Mouse (Mus musculus): ENCODE measurements around the gene Rogdi. TPM values are rescaled to one million over a fixed set of nuclear protein-coding genes. Genes with fewer than 3 reads are reported as not detected.
A peak's percentile ranks its signal among the peaks of the same experiment; 100 is the strongest.

The Rogdi gene
- polyA plus RNA-seq, 1 experiment from 2014 or later, result 74.1 TPM

DNA sequence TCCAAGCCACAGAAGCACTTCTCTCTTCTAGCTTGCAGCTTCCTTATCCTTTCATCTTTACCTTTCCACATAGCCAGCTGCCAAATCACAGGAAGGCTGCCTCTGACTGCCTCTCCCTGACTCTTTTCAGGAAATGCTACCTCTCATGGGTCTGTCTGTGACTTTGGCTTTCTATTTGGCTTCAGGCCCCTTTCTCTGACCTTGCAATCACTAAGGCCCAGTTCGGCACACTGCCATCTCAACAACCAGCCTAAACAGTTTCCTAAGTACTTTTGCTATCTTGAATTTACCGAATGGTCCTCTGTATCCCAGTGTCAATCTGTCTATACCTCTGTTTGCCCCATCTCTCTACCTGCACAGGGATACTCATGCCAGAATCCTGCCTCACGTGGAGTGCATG is 22.2 kb upstream of the Rogdi start:
- Histone ChIP-seq H3K36me3 (ENCODE audit: control insufficient read depth, insufficient read depth, low read length) (peaks cover 45% of the 10 kb centered on the region), H3K27me3 (ENCODE audit: control insufficient read depth, insufficient read depth, low read length) (no peaks in the 10 kb centered on the region)
- 99% methylated on average over 3 of the region's 3 CpGs for WGBS

DNA sequence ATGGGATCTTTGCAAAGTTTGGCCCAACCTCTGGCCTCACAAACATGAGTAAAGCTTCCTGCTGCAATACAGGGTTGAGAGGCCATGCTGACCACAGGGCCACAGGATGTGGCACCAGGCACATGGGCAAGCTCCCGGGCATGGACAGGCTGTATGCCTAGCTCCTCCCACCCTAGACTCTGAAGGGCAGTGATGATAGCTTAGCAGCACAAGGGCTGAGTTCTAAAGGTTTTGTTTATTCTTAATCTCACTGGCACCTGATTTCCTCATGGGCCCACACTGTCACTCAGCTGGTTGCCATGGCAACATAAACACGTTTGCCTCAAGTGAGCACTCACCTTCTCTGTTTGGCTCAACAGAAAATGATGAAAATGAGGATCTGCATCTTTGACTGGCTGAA is 16.5 kb upstream of the Rogdi start:
- H3K4me3 ChIP-seq (ENCODE audit: low read depth, low read length), result no peak overlapping the region
- no peaks in the 10 kb centered on the region for H3K9me3 ChIP-seq (ENCODE audit: control insufficient read depth, low read length)
- ATAC-seq (replicated peaks; ENCODE audit: low FRiP score) (no peak), DNase-seq (ENCODE audit: low spot score) (no peak)
- H3K36me3 ChIP-seq (ENCODE audit: control insufficient read depth, insufficient read depth, low read length), result peaks cover 43% of the 10 kb centered on the region
- no peaks in the 10 kb centered on the region for H3K27me3 ChIP-seq (ENCODE audit: control insufficient read depth, insufficient read depth, low read length)
- H3K4me2 ChIP-seq (ENCODE audit: low read depth, low read length, severe bottlenecking), result no peak overlapping the region
- no peak overlapping the region for H3K9ac ChIP-seq (ENCODE audit: low read length)
- no peak overlapping the region for H3K27ac ChIP-seq (ENCODE audit: low read depth, low read length)
- no peaks in the 10 kb centered on the region for H3K4me1 ChIP-seq (replicated peaks; ENCODE audit: control insufficient read depth, insufficient read depth, low read length)
- 77% methylated on average over 2 of the region's 2 CpGs for WGBS

More for the DNA sequence above, 22.2 kb upstream of the Rogdi start:
- no peaks in the 10 kb centered on the region for H3K4me1 ChIP-seq (replicated peaks; ENCODE audit: control insufficient read depth, insufficient read depth, low read length)
- DNase-seq (ENCODE audit: low spot score) (no peak), ATAC-seq (replicated peaks; ENCODE audit: low FRiP score) (no peak)
- H3K4me3 ChIP-seq (ENCODE audit: low read depth, low read length), result no peak overlapping the region
- H3K27ac ChIP-seq (ENCODE audit: low read depth, low read length), result no peak overlapping the region
- no peak overlapping the region for H3K4me2 ChIP-seq (ENCODE audit: low read depth, low read length, severe bottlenecking)
- H3K9ac ChIP-seq (ENCODE audit: low read length), result no peak overlapping the region
- no peaks in the 10 kb centered on the region for H3K9me3 ChIP-seq (ENCODE audit: control insufficient read depth, low read length)

DNA sequence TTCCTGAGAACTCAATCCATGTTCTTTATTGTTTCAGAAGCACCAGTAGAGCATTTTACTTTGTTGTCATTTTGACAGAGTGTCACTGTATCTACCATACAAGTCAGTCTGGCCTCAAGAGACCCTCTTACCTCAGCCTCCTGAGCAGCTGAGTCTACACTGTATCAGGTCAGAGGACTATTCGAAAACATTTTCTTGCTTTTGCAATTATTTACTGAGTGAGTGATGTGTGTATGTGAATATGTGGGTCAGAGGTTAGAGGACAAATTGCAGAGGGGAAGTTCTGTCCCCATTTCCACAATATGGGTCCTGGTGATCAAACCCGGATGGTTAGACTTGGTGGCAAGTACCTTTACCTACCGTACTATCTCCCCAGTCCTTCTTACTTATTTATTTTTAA is 10.7 kb upstream of the Rogdi start:
- no peaks in the 10 kb centered on the region for H3K9me3 ChIP-seq (ENCODE audit: control insufficient read depth, low read length)
- DNase-seq (ENCODE audit: low spot score) (no peak), ATAC-seq (replicated peaks; ENCODE audit: low FRiP score) (no peak)
- H3K27me3 ChIP-seq (ENCODE audit: control insufficient read depth, insufficient read depth, low read length), result no peaks in the 10 kb centered on the region
- no peaks in the 10 kb centered on the region for H3K4me1 ChIP-seq (replicated peaks; ENCODE audit: control insufficient read depth, insufficient read depth, low read length)
- WGBS, result 95% methylated on average over 3 of the region's 3 CpGs
- H3K27ac ChIP-seq (ENCODE audit: low read depth, low read length), result no peak overlapping the region
- H3K36me3 ChIP-seq (ENCODE audit: control insufficient read depth, insufficient read depth, low read length), result peaks cover 28% of the 10 kb centered on the region
- no peak overlapping the region for H3K4me3 ChIP-seq (ENCODE audit: low read depth, low read length)
- no peak overlapping the region for H3K4me2 ChIP-seq (ENCODE audit: low read depth, low read length, severe bottlenecking)
- no peak overlapping the region for H3K9ac ChIP-seq (ENCODE audit: low read length)

DNA sequence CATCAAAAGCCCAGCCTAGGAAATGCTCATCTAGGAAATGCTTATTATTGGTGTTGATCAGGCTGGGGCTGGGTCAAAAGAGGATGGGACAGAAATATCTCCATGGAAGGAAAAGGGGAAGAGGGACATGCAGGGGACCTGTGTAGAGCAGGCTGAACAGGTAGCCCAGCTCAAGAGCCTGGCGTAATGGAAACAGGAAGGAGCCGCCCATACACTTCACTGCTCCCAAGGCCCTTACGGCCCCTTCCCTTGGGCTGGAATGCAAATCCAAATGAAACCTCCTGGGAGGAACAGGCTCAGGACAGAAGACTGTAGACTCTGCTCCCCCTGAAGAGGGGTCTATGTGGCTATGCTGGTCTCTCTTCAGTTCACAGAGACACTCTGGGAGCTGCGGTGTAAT is 1.2 kb upstream of the Rogdi start:
- Histone ChIP-seq H3K36me3 (ENCODE audit: control insufficient read depth, insufficient read depth, low read length) (peaks cover 13% of the 10 kb centered on the region), H3K9me3 (ENCODE audit: control insufficient read depth, low read length) (no peaks in the 10 kb centered on the region), H3K4me1 (replicated peaks; ENCODE audit: control insufficient read depth, insufficient read depth, low read length) (peaks cover 5% of the 10 kb centered on the region; the same call in 1 of the 2 replicates), H3K27ac (ENCODE audit: low read depth, low read length) (no peak overlapping the region), H3K4me2 (ENCODE audit: low read depth, low read length, severe bottlenecking) (no peak overlapping the region), H3K27me3 (ENCODE audit: control insufficient read depth, insufficient read depth, low read length) (no peaks in the 10 kb centered on the region), H3K4me3 (ENCODE audit: low read depth, low read length) (no peak overlapping the region), H3K9ac (ENCODE audit: low read length) (no peak overlapping the region)
- no peak for ATAC-seq (replicated peaks; ENCODE audit: low FRiP score)
- DNase-seq (ENCODE audit: low spot score), result no peak
- 96% methylated on average over 4 of the region's 4 CpGs for WGBS

DNA sequence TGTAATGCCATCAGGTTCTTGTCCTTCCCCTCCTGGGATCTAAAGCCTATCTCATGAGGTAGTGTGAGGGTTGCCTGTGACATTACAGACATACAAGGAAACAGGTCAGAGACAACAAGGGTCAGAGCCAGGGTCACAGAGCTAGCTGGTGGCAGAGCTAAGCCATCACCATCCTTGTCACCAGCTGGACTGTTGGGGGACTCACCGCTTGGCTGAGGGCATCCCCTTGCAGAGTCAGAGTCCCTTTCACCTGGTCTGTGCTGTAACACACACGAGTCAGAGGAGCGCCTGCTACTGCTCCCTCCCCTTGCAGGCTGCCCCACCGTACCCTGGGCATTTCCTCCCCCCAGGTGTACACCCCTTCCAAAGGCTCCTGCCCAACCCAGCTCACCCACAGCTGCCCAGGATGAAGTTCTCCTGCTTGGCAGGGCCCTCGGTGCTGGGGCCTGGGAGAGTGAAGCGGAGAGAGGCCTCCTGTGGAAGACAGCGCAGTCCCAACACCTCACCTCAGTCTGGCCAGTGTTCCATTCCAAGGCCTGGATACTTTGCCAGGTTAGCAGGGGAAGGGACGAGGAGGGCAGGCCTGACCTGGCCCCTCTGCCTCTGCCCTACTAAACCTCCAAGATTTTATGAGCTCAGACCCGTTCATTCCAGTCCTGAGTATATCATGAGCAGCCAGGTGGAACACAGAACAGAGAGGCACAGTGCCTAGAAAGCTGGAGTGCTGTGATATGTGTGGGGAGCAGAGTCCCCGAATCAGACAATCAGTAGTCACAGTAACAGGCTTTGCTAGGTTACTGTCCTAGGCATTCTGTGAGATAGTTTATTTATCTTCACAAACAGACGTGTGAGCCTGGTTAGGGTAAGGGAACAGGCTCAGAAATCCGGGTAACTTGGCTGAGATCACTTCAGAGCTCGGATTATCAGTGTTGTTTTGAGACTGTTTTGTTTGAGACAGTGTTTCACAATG is 1.0 kb downstream of the Rogdi start:
- ATAC-seq (replicated peaks; ENCODE audit: low FRiP score), result no peak
- Histone ChIP-seq H3K4me1 (replicated peaks; ENCODE audit: control insufficient read depth, insufficient read depth, low read length) (peaks cover 5% of the 10 kb centered on the region; the same call in 1 of the 2 replicates), H3K4me3 (ENCODE audit: low read depth, low read length) (peak overlapping the region; percentile 57), H3K27me3 (ENCODE audit: control insufficient read depth, insufficient read depth, low read length) (no peaks in the 10 kb centered on the region), H3K27ac (ENCODE audit: low read depth, low read length) (no peak overlapping the region), H3K9ac (ENCODE audit: low read length) (peak overlapping the region; percentile 63), H3K36me3 (ENCODE audit: control insufficient read depth, insufficient read depth, low read length) (peaks cover under 1% of the 10 kb centered on the region; the same call in 1 of the 2 replicates), H3K4me2 (ENCODE audit: low read depth, low read length, severe bottlenecking) (peak overlapping the region; percentile 89), H3K9me3 (ENCODE audit: control insufficient read depth, low read length) (no peaks in the 10 kb centered on the region)
- no peak for DNase-seq (ENCODE audit: low spot score)
- 57% methylated on average over 13 of the region's 13 CpGs for WGBS

DNA sequence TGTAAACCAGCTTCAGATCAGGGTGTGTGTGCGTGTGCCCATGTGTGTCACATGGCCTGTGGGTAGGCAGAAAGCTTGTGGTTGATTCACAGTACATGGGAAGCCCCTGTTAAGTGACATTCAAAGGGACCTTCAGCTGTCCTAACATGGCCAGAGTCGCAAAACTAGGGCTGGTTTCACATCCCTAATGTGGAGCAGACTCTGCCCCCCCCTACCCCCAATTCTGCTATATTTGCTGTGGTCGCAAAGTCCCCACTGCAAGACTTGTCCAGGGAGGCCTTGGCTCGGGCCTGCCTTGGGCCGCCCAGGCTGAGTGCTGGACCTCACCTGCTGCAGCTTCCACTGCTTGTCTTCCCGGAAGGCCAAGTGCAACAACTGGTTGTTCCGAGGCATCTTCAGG is 2.1 kb downstream of the Rogdi start:
- no peak for ATAC-seq (replicated peaks; ENCODE audit: low FRiP score)
- H3K27ac ChIP-seq (ENCODE audit: low read depth, low read length), result no peak overlapping the region
- H3K4me2 ChIP-seq (ENCODE audit: low read depth, low read length, severe bottlenecking), result no peak overlapping the region
- 94% methylated on average over 7 of the region's 7 CpGs for WGBS
- H3K4me1 ChIP-seq (replicated peaks; ENCODE audit: control insufficient read depth, insufficient read depth, low read length), result peaks cover 5% of the 10 kb centered on the region; the same call in 1 of the 2 replicates
- H3K4me3 ChIP-seq (ENCODE audit: low read depth, low read length), result no peak overlapping the region
- H3K9ac ChIP-seq (ENCODE audit: low read length), result no peak overlapping the region
- H3K36me3 ChIP-seq (ENCODE audit: control insufficient read depth, insufficient read depth, low read length), result no peaks in the 10 kb centered on the region; the same call in 1 of the 2 replicates
- no peaks in the 10 kb centered on the region for H3K9me3 ChIP-seq (ENCODE audit: control insufficient read depth, low read length)
- DNase-seq (ENCODE audit: low spot score), result no peak
- H3K27me3 ChIP-seq (ENCODE audit: control insufficient read depth, insufficient read depth, low read length), result no peaks in the 10 kb centered on the region

DNA sequence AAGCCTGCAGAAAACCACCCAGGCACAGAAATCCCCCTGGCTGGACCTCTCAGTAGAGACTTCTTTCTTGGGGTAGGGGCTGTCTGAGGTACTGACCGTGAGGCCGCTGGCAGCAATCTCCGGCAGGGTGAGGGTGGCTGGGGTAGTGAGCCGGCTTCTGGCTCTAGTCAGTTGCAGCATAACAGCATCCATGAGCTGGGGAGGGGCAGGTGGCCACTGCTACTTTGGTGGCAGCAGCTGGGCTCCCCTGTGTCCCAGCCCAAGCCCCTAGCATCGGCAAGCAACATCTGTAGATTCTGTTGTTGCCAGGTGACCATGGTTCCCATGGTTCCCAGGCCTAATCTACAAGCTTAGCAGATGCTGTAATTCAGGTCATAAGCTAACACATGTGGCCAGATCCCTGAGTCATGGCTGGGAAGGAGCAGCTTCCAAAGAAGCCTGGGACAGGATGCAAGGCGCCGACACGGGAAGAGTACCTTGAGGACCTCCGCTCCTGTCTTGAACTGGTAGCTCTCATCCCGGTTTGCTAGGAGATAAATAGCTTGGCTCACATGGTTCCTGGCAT is 2.9 kb downstream of the Rogdi start:
- no peak overlapping the region for H3K27ac ChIP-seq (ENCODE audit: low read depth, low read length)
- DNase-seq (ENCODE audit: low spot score) (no peak), ATAC-seq (replicated peaks; ENCODE audit: low FRiP score) (no peak)
- H3K4me1 ChIP-seq (replicated peaks; ENCODE audit: control insufficient read depth, insufficient read depth, low read length), result peaks cover 5% of the 10 kb centered on the region; the same call in 1 of the 2 replicates
- H3K4me3 ChIP-seq (ENCODE audit: low read depth, low read length), result no peak overlapping the region
- H3K36me3 ChIP-seq (ENCODE audit: control insufficient read depth, insufficient read depth, low read length), result no peaks in the 10 kb centered on the region; the same call in 1 of the 2 replicates
- H3K27me3 ChIP-seq (ENCODE audit: control insufficient read depth, insufficient read depth, low read length), result no peaks in the 10 kb centered on the region
- no peak overlapping the region for H3K4me2 ChIP-seq (ENCODE audit: low read depth, low read length, severe bottlenecking)
- no peaks in the 10 kb centered on the region for H3K9me3 ChIP-seq (ENCODE audit: control insufficient read depth, low read length)
- no peak overlapping the region for H3K9ac ChIP-seq (ENCODE audit: low read length)
- WGBS, result 91% methylated on average over 10 of the region's 10 CpGs

DNA sequence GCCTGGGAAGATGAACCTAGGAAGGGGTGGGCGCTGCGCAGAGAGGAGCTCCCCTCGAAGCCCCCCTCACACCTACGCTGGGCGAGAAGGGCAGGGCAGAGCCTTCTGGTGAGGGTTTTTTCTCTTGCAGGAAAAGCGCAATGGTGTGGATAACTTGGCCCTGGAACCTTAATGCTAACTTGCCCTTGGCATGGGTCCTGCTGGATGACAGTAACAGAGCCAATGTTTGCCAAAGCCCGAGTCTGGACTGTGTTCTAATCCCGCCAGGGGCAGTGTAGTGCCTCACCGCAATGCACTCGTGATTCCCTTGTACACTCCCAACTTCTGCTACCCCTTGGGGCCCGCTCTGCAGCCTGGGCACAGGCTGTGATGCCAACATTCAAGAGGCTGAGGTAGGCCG is 5.3 kb downstream of the Rogdi start:
- no peak for DNase-seq (ENCODE audit: low spot score)
- Histone ChIP-seq H3K36me3 (ENCODE audit: control insufficient read depth, insufficient read depth, low read length) (no peaks in the 10 kb centered on the region), H3K4me2 (ENCODE audit: low read depth, low read length, severe bottlenecking) (no peak overlapping the region), H3K4me1 (replicated peaks; ENCODE audit: control insufficient read depth, insufficient read depth, low read length) (peaks cover 5% of the 10 kb centered on the region; the same call in 1 of the 2 replicates), H3K27me3 (ENCODE audit: control insufficient read depth, insufficient read depth, low read length) (no peaks in the 10 kb centered on the region), H3K9ac (ENCODE audit: low read length) (no peak overlapping the region), H3K9me3 (ENCODE audit: control insufficient read depth, low read length) (no peaks in the 10 kb centered on the region), H3K27ac (ENCODE audit: low read depth, low read length) (no peak overlapping the region), H3K4me3 (ENCODE audit: low read depth, low read length) (no peak overlapping the region)
- 86% methylated on average over 12 of the region's 12 CpGs for WGBS
- no peak for ATAC-seq (replicated peaks; ENCODE audit: low FRiP score)

All from forebrain, embryonic 11.5 days (tissue).